In the genomic region with DNA sequence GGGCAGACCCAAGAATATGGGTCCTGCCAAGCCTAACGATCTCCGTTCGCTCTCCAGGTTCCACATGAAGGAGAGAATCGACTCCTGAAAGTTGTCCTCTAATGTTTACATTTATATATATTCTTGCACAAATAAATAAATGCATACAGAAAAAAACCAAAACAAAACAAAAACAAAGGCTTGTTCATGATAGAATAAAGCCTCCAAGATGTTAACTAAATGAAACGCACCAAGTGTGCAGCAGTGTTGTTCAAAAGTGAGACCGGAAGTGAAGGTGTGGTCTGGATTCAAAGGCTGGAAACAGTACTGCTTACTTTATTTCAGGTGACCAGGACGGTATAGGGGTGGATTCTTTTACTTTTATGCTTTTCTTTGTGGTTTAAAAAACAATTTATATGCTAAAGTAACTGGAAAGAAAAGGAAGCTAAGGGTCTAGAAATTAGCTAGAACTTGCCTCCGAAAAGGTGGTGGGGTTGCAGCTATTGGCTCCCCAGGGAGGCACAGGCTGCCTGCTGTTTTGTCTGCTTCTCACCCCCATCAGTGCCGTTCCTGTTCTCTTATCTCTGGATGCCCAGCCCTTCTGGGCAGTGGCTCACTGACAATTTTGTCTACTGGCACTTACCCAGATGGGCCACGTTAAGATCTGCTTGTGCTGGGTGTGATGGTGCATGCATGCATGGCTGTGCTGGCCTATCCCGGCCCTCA, we compare ENCODE assay signal across 8 mouse cellular contexts. TPM values are rescaled to one million over a fixed set of nuclear protein-coding genes. Genes with fewer than 3 reads are reported as not detected.
DNase-seq lines count a peak whose midpoint lies in the region; ATAC-seq and TF ChIP-seq lines count a peak whose summit lies in the region.

No protein-coding gene starts in this region.

- peak overlapping the region; percentile 99 for H3K9ac ChIP-seq in heart, postnatal 0 days (replicated peaks; ENCODE audit: low read depth, low read length)
- H3K9ac ChIP-seq in liver, embryonic 11.5 days (ENCODE audit: low read depth, low read length): peak overlapping the region; percentile 97
- H3K9ac ChIP-seq in neural tube, embryonic 15.5 days (replicated peaks): 0 out of 2 replicates have a peak overlapping the region, but pooled peaks have one; percentile 14

- WGBS in embryonic facial prominence, embryonic 10.5 days: 36% methylated on average over 11 of the region's 11 CpGs
- WGBS in heart, postnatal 0 days: 15% methylated on average over 11 of the region's 11 CpGs
- WGBS in liver, embryonic 11.5 days: 27% methylated on average over 11 of the region's 11 CpGs
- WGBS in neural tube, embryonic 15.5 days: 43% methylated on average over 11 of the region's 11 CpGs

- H3K27me3 ChIP-seq in embryonic facial prominence, embryonic 10.5 days (replicated peaks; ENCODE audit: low read depth, poor library complexity, severe bottlenecking): 0 out of 2 replicates have a peak, but pooled peaks cover 7% of the 10 kb centered on the region
- H3K27me3 ChIP-seq in heart, postnatal 0 days (ENCODE audit: control insufficient read depth, insufficient read depth, low read length): no peaks in the 10 kb centered on the region
- H3K27me3 ChIP-seq in liver, embryonic 11.5 days (replicated peaks; ENCODE audit: control insufficient read depth, insufficient read depth, low read length): no peaks in the 10 kb centered on the region
- no peaks in the 10 kb centered on the region for H3K27me3 ChIP-seq in neural tube, embryonic 15.5 days (replicated peaks)

- H3K27ac ChIP-seq in embryonic facial prominence, embryonic 10.5 days (replicated peaks): peak overlapping the region; percentile 97; the same call in 1 of the 2 replicates
- peak overlapping the region; percentile 91 for H3K27ac ChIP-seq in heart, postnatal 0 days (ENCODE audit: low read depth)
- peak overlapping the region; percentile 57 for H3K27ac ChIP-seq in liver, embryonic 11.5 days (ENCODE audit: low read depth, low read length)
- H3K27ac ChIP-seq in neural tube, embryonic 15.5 days (replicated peaks): no peak overlapping the region

- peak; percentile 70 for DNase-seq in CD4-positive helper T cell, adult 2 months (ENCODE audit: low read depth, low spot score)
- DNase-seq in MN1 (ENCODE audit: low spot score): peak; percentile 58
- no peak for DNase-seq in embryonic facial prominence, embryonic 10.5 days (ENCODE audit: low spot score)
- DNase-seq in heart, postnatal 0 days (ENCODE audit: low spot score): peak; percentile 11
- DNase-seq in liver, embryonic 11.5 days (ENCODE audit: low spot score): no peak
- DNase-seq in left cerebral cortex, postnatal 10 days (ENCODE audit: extremely low spot score in 1 of 2, low spot score in 2 of 2): no peak
- no peak for DNase-seq in gastrocnemius, adult 18-20 months (ENCODE audit: low spot score)

- TF ChIP-seq EP300 in heart, postnatal 0 days (IDR thresholded peaks at IDR 0.05; ENCODE audit: low read depth): no peak

- peaks cover 22% of the 10 kb centered on the region for H3K36me3 ChIP-seq in embryonic facial prominence, embryonic 10.5 days (replicated peaks)
- H3K36me3 ChIP-seq in heart, postnatal 0 days (replicated peaks; ENCODE audit: control insufficient read depth, insufficient read depth, low read length): peaks cover 20% of the 10 kb centered on the region
- peaks cover 17% of the 10 kb centered on the region for H3K36me3 ChIP-seq in liver, embryonic 11.5 days (ENCODE audit: control insufficient read depth, insufficient read depth, low read length)
- peaks cover 14% of the 10 kb centered on the region for H3K36me3 ChIP-seq in neural tube, embryonic 15.5 days

- TF ChIP-seq CTCF in heart, postnatal 0 days (IDR thresholded peaks at IDR 0.05; ENCODE audit: low read depth): no peak

- H3K9me3 ChIP-seq in embryonic facial prominence, embryonic 10.5 days: peaks cover 5% of the 10 kb centered on the region; the same call in 1 of the 2 replicates
- no peaks in the 10 kb centered on the region for H3K9me3 ChIP-seq in heart, postnatal 0 days (replicated peaks; ENCODE audit: control insufficient read depth, low read length)
- H3K9me3 ChIP-seq in liver, embryonic 11.5 days (ENCODE audit: control insufficient read depth, low read length): no peaks in the 10 kb centered on the region; the same call in 1 of the 2 replicates
- H3K9me3 ChIP-seq in neural tube, embryonic 15.5 days (replicated peaks): no peaks in the 10 kb centered on the region

- ATAC-seq in heart, postnatal 0 days (ENCODE audit: insufficient read depth, low read depth): peak; percentile 7; the same call in 1 of the 2 replicates
- peak; percentile 81 for ATAC-seq in liver, embryonic 11.5 days (replicated peaks; ENCODE audit: low FRiP score)
- no peak for ATAC-seq in neural tube, embryonic 15.5 days (ENCODE audit: low FRiP score)

- H3K4me3 ChIP-seq in embryonic facial prominence, embryonic 10.5 days: peak overlapping the region; percentile 99
- H3K4me3 ChIP-seq in heart, postnatal 0 days (ENCODE audit: low read depth, low read length): peak overlapping the region; percentile 98
- H3K4me3 ChIP-seq in liver, embryonic 11.5 days (ENCODE audit: low read depth, low read length): peak overlapping the region; percentile 98
- peak overlapping the region; percentile 99 for H3K4me3 ChIP-seq in neural tube, embryonic 15.5 days (replicated peaks)

- peaks cover 18% of the 10 kb centered on the region for H3K4me1 ChIP-seq in embryonic facial prominence, embryonic 10.5 days
- peaks cover 18% of the 10 kb centered on the region for H3K4me1 ChIP-seq in heart, postnatal 0 days (ENCODE audit: control insufficient read depth, insufficient read depth)
- peaks cover 18% of the 10 kb centered on the region for H3K4me1 ChIP-seq in liver, embryonic 11.5 days (replicated peaks; ENCODE audit: control insufficient read depth, insufficient read depth, low read length)
- H3K4me1 ChIP-seq in neural tube, embryonic 15.5 days: peaks cover 22% of the 10 kb centered on the region

- intact Hi-C loops in left cerebral cortex, postnatal 10 days (cut with DNase I): loop anchor here (5.0 to 10.0 kb wide), 2 partner anchors 160 to 342 kb away; a partner anchor contains a TSS

- peak overlapping the region; percentile 81 for H3K4me2 ChIP-seq in heart, postnatal 0 days (ENCODE audit: low read depth, low read length)
- peak overlapping the region; percentile 93 for H3K4me2 ChIP-seq in liver, embryonic 11.5 days
- H3K4me2 ChIP-seq in neural tube, embryonic 15.5 days: peak overlapping the region; percentile 95

RNA-seq across cellular contexts. Expression of a gene that starts 0.6 kb away (rescaled TPM):
- 86.5 and 88.8 TPM in 2 replicates for polyA plus RNA-seq in embryonic facial prominence, embryonic 10.5 days (2016; fragmentation: Nextera tagmentation; extraction: Ambion mirVana)
- total RNA-seq in heart, postnatal 0 days (2014; rRNA removed; ENCODE audit: low replicate concordance): 23.8 and 27.0 TPM in 2 replicates
- 70.2 and 75.4 TPM in 2 replicates for polyA plus RNA-seq in heart, postnatal 0 days (2015; fragmentation: Nextera tagmentation; extraction: Ambion mirVana)
- polyA plus RNA-seq in liver, embryonic 11.5 days (2014; fragmentation: Nextera tagmentation; extraction: Ambion mirVana): 77.7 and 82.7 TPM in 2 replicates
- 56.5 and 64.3 TPM in 2 replicates for polyA plus RNA-seq in neural tube, embryonic 15.5 days (2015; fragmentation: Nextera tagmentation; extraction: Ambion mirVana)
- total RNA-seq in left cerebral cortex, postnatal 10 days (2021): 10 to 100 TPM; 57.3 to 59.1 TPM
- total RNA-seq in gastrocnemius, adult 18-20 months (2021): 10 to 100 TPM; 72.2 to 74.9 TPM

Comparison
In these comparisons a context has a peak if more than half of its experiments do, and no peak if none do; other contexts are left out.
1. DNase-seq: peak in CD4-positive helper T cell, adult 2 months (single experiment), MN1 (single experiment) and heart, postnatal 0 days (single experiment); none in embryonic facial prominence, embryonic 10.5 days (single experiment), liver, embryonic 11.5 days (single experiment), left cerebral cortex, postnatal 10 days (0 of 2) and gastrocnemius, adult 18-20 months (single experiment).
2. H3K9ac ChIP-seq: peak in every context shown above with its lines; median percentile 99 in heart, postnatal 0 days; 97 in liver, embryonic 11.5 days; 14 in neural tube, embryonic 15.5 days.
3. Peak in every context shown above with its lines, with median percentiles within 50 percentile points of each other: H3K4me3 ChIP-seq and H3K4me2 ChIP-seq.